Mouse (Mus musculus): ENCODE results near the gene Pak4.
"Not testable (repeated sequence)": the region's sequence is repeated elsewhere in the genome, so short reads cannot be mapped to it uniquely, and the experiment has no call there.

DNA sequence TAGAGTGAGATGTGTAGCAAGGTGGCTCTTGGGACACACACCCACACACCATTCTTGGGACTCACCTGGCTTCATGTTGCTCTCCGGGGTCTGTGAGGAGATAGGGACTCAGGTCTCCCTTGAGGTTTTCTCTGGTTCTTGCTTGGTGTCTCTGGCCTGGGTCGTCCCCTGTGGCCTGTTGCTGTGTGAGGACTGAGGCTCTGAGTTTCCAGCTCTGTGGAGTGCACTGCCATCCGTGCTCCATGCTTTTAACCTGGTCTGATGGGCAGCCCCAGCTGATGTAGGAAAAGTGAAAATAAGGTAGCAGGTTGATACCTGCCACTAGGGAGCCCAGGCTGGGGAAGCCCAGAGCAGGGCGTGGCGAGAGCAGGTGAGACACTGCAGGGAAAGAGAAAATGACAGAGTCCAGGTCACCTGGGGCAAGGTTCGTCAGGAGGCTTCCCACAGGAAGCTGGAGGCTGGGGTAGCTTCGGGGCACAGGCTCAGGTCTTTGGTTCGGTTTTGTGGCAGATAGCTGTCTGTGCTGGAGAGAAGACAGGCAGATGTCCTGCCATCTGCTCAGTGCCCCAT, 87.5 kb downstream of the Pak4 start, which contains the start of gene Ifnl2:
- not testable (repeated sequence) for TF ChIP-seq ZC3H11A (IDR thresholded peaks at IDR 0.05; ENCODE audit: low read depth, low read length); ZKSCAN1 (IDR thresholded peaks at IDR 0.05; ENCODE audit: low read depth, low read length); POLR2A (IDR thresholded peaks at IDR 0.05; ENCODE audit: control insufficient read depth in 1 of 2, insufficient read depth in 1 of 2, low read depth in 1 of 2, low read length in 2 of 2, poor library complexity in 1 of 2); EP300 (IDR thresholded peaks at IDR 0.05; ENCODE audit: low read depth in 1 of 2, low read length in 2 of 2); USF1 (IDR thresholded peaks at IDR 0.05; ENCODE audit: low read depth, low read length); ETS1 (IDR thresholded peaks at IDR 0.05; ENCODE audit: low read depth, low read length); CTCF (IDR thresholded peaks at IDR 0.05 in 2 of 3, conservative IDR thresholded peaks at IDR 0.05 in 1 of 3; ENCODE audit: control insufficient read depth in 1 of 3, insufficient read depth in 1 of 3, low read depth in 2 of 3, low read length in 3 of 3, poor library complexity in 1 of 3, severe bottlenecking in 1 of 3); HCFC1 (IDR thresholded peaks at IDR 0.05; ENCODE audit: low read depth, low read length)
